Mouse (Mus musculus): ENCODE measurements around the gene Ostf1. TPM values are rescaled to one million over a fixed set of nuclear protein-coding genes. Genes with fewer than 3 reads are reported as not detected.

The Ostf1 gene
- total and polyA plus RNA-seq, 3 experiments, result 110 to 175 (median 131) TPM

- Histone ChIP-seq H3K79me2 (replicated peaks; ENCODE audit: control insufficient read depth, extremely low read depth, insufficient read depth, poor library complexity, severe bottlenecking) (no peaks in the 10 kb centered on the region), H3K27me3 (replicated peaks) (no peaks in the 10 kb centered on the region), H3K9me3 (replicated peaks; ENCODE audit: low read length) (no peaks in the 10 kb centered on the region), H3K27ac (ENCODE audit: insufficient read depth, low read depth) (no peak overlapping the region), H3K4me3 (replicated peaks in 1 of 3; ENCODE audit: low read depth in 2 of 3, low read length in 2 of 3, poor library complexity in 1 of 3) (no peak overlapping the region), H3K9ac (ENCODE audit: insufficient read depth, low read depth) (no peak overlapping the region), H3K4me1 (ENCODE audit: control insufficient read depth in 1 of 2, insufficient read depth in 2 of 2) (peaks cover 10 to 46% of the 10 kb centered on the region in 2 experiments), H3K4me2 (ENCODE audit: insufficient read depth, low read depth, poor library complexity, severe bottlenecking) (no peak overlapping the region), H3K36me3 (replicated peaks in 1 of 2; ENCODE audit: control insufficient read depth in 1 of 2, insufficient read depth in 1 of 2, low read length in 1 of 2) (peaks cover 14 to 27% of the 10 kb centered on the region in 2 experiments)
- DNase-seq (ENCODE audit: extremely low read depth), result peak; percentile 43
- in situ Hi-C loops (cut with MboI; ENCODE audit: low pct_ligation_motif_present, low pct_unique_long_range_greater_than_20kb, low sequenced_read_pairs), result no loop called here
- TF ChIP-seq PAX5 (IDR thresholded peaks at IDR 0.05; ENCODE audit: low read length), result no peak
- no peak for TF ChIP-seq CTCF (conservative IDR thresholded peaks at IDR 0.05 in 1 of 2, IDR thresholded peaks at IDR 0.05 in 1 of 2; ENCODE audit: low read depth in 2 of 2, low read length in 2 of 2)
- TF ChIP-seq TCF12 (IDR thresholded peaks at IDR 0.05; ENCODE audit: low read depth, low read length), result no peak
- TF ChIP-seq USF2 (conservative IDR thresholded peaks at IDR 0.05; ENCODE audit: low read depth, low read length), result no peak
- no peak for TF ChIP-seq EP300 (IDR thresholded peaks at IDR 0.05; ENCODE audit: low read length)
- TF ChIP-seq HCFC1 (IDR thresholded peaks at IDR 0.05; ENCODE audit: low read depth, low read length), result no peak
- dilution Hi-C loops (cut with MboI; ENCODE audit: extremely low pct_ligation_motif_present, extremely low pct_unique_long_range_greater_than_20kb, low sequenced_read_pairs), result no loop called here
Observed at GRCm38 (mm10) chr19:18644084-18644483, 12.5 kb upstream of the Ostf1 start.

GRCm38 (mm10) chr19:18643411-18643810 is 11.8 kb upstream of the Ostf1 start:
- dilution Hi-C loops (cut with MboI; ENCODE audit: extremely low pct_ligation_motif_present, extremely low pct_unique_long_range_greater_than_20kb, low sequenced_read_pairs) (no loop called here), in situ Hi-C loops (cut with MboI; ENCODE audit: low pct_ligation_motif_present, low pct_unique_long_range_greater_than_20kb, low sequenced_read_pairs) (no loop called here)
- no peak overlapping the region for H3K4me3 ChIP-seq (replicated peaks in 1 of 3; ENCODE audit: low read depth in 2 of 3, low read length in 2 of 3, poor library complexity in 1 of 3)
- H3K36me3 ChIP-seq (replicated peaks in 1 of 2; ENCODE audit: control insufficient read depth in 1 of 2, insufficient read depth in 1 of 2, low read length in 1 of 2), result peaks cover 14 to 27% of the 10 kb centered on the region in 2 experiments
- no peak for DNase-seq (ENCODE audit: extremely low read depth)
- no peak overlapping the region for H3K27ac ChIP-seq (ENCODE audit: insufficient read depth, low read depth)
- no peak overlapping the region for H3K4me2 ChIP-seq (ENCODE audit: insufficient read depth, low read depth, poor library complexity, severe bottlenecking)
- H3K9me3 ChIP-seq (replicated peaks; ENCODE audit: low read length), result no peaks in the 10 kb centered on the region
- H3K79me2 ChIP-seq (replicated peaks; ENCODE audit: control insufficient read depth, extremely low read depth, insufficient read depth, poor library complexity, severe bottlenecking), result no peaks in the 10 kb centered on the region
- no peaks in the 10 kb centered on the region for H3K27me3 ChIP-seq (replicated peaks)
- TF ChIP-seq NELFE (IDR thresholded peaks at IDR 0.05; ENCODE audit: low read depth, low read length) (no peak), UBTF (IDR thresholded peaks at IDR 0.05; ENCODE audit: low read depth, low read length) (no peak), ELF1 (IDR thresholded peaks at IDR 0.05; ENCODE audit: low read depth, low read length) (no peak), ZC3H11A (IDR thresholded peaks at IDR 0.05; ENCODE audit: low read depth, low read length) (no peak), ETS1 (conservative IDR thresholded peaks at IDR 0.05; ENCODE audit: low read depth, low read length) (no peak), POLR2A (IDR thresholded peaks at IDR 0.05; ENCODE audit: low read depth, low read length) (no peak), ZNF384 (IDR thresholded peaks at IDR 0.05; ENCODE audit: low read depth, low read length) (no peak)
- no peak overlapping the region for H3K9ac ChIP-seq (ENCODE audit: insufficient read depth, low read depth)
- H3K4me1 ChIP-seq (ENCODE audit: control insufficient read depth in 1 of 2, insufficient read depth in 2 of 2), result peaks cover 14 to 53% of the 10 kb centered on the region in 2 experiments

DNA sequence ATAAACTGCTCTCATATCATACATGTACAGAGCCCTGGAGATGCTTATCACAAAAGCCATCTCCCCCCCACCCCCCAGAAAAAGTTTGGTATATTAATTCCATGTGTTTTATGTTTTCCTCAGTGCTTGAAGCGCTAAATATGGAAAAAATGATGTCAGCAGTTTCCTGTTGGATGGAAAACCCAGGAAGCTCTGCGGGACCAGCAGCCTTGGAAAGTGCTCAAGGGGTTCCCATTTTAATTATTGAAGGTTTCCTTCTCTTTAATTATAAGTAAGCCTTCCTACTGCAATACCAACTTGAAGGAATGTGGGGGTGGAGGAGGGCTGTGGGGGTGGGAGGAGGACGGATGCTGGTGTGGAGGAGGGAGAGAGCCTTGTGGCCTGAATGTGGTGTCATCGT is 9.4 kb upstream of the Ostf1 start:
- H3K36me3 ChIP-seq (replicated peaks in 1 of 2; ENCODE audit: control insufficient read depth in 1 of 2, insufficient read depth in 1 of 2, low read length in 1 of 2), result peaks cover 17 to 37% of the 10 kb centered on the region in 2 experiments
- H3K4me2 ChIP-seq (ENCODE audit: insufficient read depth, low read depth, poor library complexity, severe bottlenecking), result no peak overlapping the region
- dilution Hi-C loops (cut with MboI; ENCODE audit: extremely low pct_ligation_motif_present, extremely low pct_unique_long_range_greater_than_20kb, low sequenced_read_pairs) (no loop called here), in situ Hi-C loops (cut with MboI; ENCODE audit: low pct_ligation_motif_present, low pct_unique_long_range_greater_than_20kb, low sequenced_read_pairs) (no loop called here)
- TF ChIP-seq GABPA (IDR thresholded peaks at IDR 0.05; ENCODE audit: insufficient replicate concordance, low read depth, low read length) (no peak), RAD21 (IDR thresholded peaks at IDR 0.05; ENCODE audit: low read depth, low read length) (no peak), JUN (IDR thresholded peaks at IDR 0.05; ENCODE audit: insufficient read depth, low read depth, low read length) (no peak), MAFK (IDR thresholded peaks at IDR 0.05; ENCODE audit: insufficient replicate concordance, low read length) (no peak), ZC3H11A (IDR thresholded peaks at IDR 0.05; ENCODE audit: low read depth, low read length) (no peak), MAZ (IDR thresholded peaks at IDR 0.05; ENCODE audit: low read depth, low read length) (no peak), NRF1 (IDR thresholded peaks at IDR 0.05; ENCODE audit: low read depth, low read length) (no peak), ZMIZ1 (IDR thresholded peaks at IDR 0.05; ENCODE audit: low read depth, low read length) (no peak)
- DNase-seq (ENCODE audit: extremely low read depth), result no peak
- H3K4me1 ChIP-seq (ENCODE audit: control insufficient read depth in 1 of 2, insufficient read depth in 2 of 2), result peaks cover 9 to 48% of the 10 kb centered on the region in 2 experiments
- no peak overlapping the region for H3K9ac ChIP-seq (ENCODE audit: insufficient read depth, low read depth)
- H3K27me3 ChIP-seq (replicated peaks), result no peaks in the 10 kb centered on the region
- H3K9me3 ChIP-seq (replicated peaks; ENCODE audit: low read length), result no peaks in the 10 kb centered on the region
- H3K79me2 ChIP-seq (replicated peaks; ENCODE audit: control insufficient read depth, extremely low read depth, insufficient read depth, poor library complexity, severe bottlenecking), result no peaks in the 10 kb centered on the region
- H3K4me3 ChIP-seq (replicated peaks in 1 of 3; ENCODE audit: low read depth in 2 of 3, low read length in 2 of 3, poor library complexity in 1 of 3), result no peak overlapping the region
- no peak overlapping the region for H3K27ac ChIP-seq (ENCODE audit: insufficient read depth, low read depth)

Measured in CH12.LX (cell line).